Mouse (Mus musculus): Measurements from ENCODE around the gene Zmat3.
A peak's percentile ranks its signal among the peaks of the same experiment; 100 is the strongest.

Zmat3 gene

DNA sequence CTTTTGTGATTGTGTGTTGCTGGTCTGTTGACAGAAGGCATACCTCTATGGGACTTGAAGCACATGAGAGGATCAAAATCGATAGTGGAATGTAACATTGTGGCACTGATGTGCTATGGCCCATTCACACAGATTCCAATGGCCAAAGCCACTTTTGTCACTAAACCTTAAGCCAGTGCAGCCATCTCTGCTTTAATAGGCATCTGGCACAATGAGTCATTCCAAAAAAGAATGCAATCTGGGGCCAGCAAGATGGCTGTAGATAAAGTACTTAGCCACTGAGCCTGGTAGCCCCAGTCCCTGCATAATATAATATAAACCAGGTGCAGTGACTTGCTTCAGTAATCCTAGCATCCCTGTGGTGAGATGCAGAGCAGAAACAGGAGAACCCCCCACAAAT is 1.7 kb upstream of the Zmat3 start:
- no peak for DNase-seq

DNA sequence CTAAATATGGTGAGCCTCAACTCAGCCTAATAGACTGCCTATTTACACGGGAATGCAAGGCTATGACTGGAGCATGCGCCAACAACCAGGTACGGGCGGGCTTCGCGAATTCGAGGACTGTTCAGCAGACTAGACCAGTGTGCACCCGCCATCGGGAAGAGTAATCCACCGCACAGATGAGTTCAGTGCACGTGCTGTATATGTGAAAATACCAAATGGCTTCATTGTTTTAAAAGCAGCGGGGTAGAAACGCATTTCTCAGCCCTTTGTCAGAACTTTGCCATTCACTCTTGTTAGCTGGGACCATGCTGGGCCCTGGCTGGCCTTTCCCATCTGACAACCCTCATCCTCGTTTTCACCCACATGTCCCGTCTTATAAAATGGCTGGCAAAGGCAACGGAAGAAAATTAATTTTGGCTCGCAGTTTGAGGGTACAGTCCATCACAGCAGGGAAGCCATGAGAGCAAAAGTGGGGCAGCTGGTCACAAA is 476 bp upstream of the Zmat3 start:
- peak; percentile 52 to 53 for DNase-seq

DNA sequence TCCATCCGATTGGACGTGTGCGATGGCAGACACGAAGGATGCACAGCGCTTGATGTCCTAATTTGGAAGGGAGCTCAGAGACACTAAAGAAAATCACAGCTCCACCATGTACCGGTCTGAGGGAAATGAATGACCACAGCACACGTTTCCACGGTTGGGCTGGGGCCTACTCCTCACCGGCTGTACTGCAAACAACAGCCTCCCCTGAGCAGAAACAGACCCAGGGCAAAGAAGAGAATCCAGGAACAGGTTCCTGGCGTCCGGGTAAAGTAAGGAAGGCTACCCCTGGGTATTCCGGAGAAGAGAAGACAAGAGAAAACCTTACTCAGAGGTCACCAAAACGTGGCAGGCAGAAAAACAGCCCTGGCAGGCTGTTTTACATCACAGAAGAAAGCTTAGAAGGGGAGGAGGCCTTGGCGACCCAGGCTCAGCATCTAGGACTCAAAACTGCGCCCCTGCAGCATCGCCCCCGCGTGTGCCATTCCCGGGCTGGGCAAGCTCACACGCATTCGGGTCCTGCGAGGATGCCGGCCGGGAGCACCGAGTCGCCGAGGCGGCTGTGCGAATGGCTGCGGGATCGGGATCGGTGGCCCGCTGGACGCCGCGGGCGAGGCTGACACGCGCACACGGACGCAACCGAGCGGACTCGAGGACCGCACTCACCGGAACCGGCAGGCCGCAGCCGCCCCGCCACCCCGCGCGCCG is 821 bp downstream of the Zmat3 start:
- no peak for DNase-seq

DNA sequence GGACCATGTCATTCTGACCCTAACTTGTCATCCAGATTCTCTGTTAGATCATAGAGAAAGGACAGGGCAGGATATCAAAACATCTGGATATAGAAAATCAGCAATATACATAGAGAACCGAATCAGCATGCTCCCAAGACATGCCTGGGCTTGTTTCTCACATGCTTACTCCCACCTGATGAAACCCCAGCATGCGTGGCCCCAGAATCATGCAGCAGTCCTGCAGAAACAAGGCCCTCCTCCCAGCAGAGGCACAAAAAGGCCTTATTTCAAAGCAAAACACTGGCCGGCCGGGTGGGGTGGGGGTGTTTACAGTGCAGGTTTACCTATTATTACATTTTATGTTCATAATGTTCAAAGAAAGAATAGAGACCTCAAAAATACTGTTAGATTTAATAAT is 1.6 kb downstream of the Zmat3 start:
- DNase-seq: peak; percentile 13 to 18

DNA sequence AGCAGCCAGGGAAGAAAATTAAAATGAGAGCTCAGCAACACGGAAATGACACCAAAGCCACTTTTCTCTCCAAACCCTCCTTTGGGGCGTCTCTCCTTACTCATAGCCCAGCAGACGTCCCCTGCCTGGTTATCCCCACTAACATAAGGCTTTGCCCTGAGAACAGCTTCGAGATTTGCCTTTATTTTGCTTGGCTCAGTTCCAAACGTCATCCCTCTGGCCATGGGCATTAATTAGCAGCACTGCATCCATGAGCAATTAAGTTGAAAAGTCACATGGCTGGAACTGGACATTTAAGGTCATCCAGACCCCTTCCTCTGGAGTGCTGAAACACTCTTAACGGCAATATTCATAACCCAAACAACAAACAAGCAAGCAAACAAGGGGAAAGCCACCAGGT is 4.6 kb downstream of the Zmat3 start:
- peak in 1 of 2 experiments; percentile 18 for DNase-seq

DNA sequence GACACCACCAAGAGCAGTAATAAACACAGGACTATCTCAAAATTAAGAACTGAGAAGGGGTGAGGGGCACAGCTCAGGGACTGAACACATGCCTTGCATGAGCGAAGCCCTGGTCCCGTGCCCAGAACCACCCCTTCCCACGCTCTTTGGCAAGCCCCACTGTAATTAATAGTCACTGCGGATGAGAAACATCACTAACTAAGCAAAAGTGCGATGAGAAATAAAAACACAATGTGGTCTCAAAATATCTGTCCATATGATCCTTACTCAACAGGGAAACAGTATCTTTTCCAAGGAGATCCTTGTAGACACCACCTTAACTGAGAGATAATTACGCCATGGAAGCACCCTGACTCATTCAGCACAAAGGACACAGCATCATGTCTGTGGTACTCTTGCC is 17.9 kb downstream of the Zmat3 start:
- DNase-seq: peak; percentile 45 to 63

DNA sequence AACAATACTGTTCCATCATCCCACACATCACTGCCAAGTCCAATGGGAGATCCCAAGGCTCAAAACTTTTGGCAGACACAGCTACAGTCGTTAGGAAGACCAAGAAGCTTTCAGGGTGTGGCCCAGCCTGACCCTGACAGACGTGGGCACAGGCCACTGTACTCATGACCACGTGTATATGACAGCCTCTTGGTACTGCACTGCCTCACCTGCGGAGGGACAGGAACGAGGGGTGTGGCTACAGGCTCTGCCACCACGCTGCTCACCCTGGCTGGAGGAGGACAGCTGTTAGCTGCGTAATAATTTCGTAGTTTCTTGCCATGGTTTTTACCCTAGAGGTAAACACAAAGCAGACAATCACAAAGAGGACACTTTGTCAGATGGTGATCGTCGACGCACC is 20.6 kb downstream of the Zmat3 start:
- no peak for DNase-seq

DNA sequence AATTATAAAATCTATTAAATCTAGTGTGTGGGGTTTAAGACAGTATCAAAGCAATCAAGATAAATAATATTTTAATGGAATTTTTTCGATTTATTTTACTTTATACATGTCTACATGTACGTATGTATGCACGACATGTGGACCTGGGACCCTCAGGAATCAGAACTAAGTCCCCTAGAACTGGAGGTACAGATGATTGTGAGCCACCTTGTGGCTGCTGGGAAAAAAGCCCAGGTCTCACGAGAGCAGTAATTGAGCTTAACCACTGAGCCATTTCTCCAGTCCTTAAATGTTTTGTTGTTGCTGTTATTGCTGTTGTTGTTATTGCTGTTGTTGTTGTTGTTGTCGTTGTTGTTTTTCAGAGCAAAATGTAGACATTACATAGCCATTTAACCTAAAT is 21.0 kb downstream of the Zmat3 start:
- DNase-seq: no peak

DNA sequence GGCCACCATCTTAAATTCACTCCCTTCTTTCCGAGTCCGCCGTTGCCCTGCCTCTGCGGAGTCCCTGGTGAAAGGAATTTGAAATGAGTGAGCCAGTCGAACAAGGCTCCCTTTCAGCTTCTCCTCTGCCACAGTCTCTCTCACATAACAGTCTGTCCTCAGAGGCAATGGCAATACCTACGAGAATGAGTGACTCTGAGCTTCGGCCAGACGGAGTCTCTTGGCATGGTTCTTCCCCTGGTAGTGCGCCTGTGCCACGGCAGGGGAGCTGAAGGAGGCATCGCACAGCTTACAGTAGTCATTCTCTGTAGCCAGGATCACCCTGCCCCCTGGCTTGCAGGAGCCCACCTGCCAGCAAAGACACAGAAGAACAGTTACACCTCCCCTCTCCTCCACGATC is 22.4 kb downstream of the Zmat3 start:
- DNase-seq: peak; percentile 44 to 50

DNA sequence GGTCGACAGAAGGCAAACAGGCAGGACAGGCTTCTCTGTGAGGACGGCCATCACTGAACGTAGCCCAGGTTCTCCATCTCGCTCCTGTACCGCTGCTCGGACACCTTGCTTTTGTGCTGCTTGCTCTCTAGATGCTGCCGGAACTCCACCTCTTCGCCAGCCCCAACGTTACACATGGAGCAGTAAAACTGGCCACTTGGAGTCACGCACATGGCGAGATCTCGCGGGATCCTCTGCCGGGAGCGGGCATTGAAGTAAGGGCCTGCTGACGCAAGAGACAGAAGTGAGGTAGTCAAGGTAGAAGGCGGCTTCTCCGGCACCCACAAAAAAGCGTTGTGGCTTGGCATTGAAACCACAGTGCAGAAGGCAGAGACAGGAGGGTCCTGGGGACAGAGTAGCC is 24.4 kb downstream of the Zmat3 start:
- no peak for DNase-seq

DNA sequence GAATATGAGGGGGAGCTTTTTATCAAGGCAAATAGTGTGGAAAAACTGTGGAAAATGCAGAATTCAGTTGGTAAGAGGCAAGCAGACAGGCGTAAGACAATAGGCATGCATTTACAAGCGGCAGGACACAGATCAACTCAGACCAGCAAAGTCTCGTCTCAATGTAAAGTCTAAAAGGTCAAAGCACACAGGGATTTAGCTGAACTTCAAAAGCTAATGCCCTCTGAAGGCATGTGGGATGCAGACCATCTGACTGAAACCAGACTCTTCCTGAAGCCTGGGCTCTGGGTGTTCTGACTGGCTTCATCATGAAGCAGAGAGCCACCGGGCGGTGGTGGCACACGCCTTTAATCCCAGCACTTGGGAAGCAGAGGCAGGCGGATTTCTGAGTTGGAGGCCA is 27.6 kb downstream of the Zmat3 start:
- no peak for DNase-seq

DNA sequence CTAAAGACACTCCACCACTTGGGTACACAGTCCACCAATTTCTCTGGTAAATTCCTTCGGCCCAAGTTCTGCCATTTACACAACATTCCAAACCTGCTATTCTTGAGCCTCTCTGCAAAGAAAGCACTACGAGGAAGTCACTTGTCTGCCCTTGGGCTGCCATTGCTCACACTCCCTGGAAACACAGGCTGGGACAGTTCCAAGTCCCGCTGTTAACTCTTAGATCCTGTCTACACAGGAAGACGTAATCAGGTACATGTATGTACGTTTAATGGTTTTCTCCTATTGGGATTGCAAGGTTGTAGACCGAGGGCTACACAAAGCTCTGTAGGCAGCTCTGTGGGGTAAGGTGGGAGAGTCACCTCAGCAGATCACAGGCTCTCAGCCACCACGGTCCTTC is 28.0 kb downstream of the Zmat3 start:
- DNase-seq: no peak

DNA sequence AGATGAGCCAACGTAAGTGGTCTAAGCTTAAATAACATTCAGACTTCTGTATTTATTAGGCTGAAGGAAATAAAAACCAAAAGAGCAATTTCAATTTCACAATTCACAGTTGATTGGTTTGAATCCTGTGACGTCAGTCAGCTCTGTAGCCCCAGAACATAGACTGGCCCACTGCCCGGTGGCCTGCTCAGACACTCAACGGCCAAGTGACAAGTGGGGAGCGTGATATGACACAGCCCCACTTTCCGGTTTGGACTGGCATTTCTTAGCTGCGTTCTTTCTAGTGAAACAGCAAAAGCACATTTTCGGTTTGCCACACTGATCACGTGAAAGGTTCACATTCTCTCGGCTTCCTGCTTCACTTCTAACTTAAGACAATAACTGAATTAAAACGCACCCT is 30.9 kb downstream of the Zmat3 start:
- peak; percentile 39 to 52 for DNase-seq

DNA sequence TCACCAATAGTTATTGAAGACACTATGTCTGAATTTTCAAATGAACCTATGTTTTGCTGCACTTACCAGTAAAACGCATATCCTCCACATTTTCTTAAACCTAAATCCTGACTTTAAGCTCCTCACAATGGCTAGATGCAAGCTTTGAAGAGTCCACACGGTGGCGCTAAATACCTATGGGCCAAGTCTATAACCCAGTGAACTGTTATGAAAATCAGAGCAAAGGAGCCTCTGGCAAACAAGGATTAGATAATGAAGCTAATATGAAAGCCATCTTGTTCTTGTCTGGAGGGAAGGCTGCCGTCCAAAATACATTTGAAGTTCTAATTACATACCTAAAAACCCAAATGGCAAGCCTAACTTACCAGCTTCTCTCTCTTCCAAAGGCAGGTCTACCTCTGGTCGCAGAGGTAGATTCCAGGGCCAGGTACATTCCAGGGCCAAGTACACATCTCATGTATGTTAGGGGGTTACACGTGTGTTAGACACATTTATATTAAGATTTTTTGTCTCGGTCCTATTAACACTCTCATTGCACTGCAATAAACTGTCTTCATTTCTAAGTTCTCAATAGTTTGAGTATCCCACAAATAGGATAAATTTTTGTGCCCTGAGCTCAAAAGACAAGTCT is 32.2 kb downstream of the Zmat3 start:
- DNase-seq: peak; percentile 87 to 89

DNA sequence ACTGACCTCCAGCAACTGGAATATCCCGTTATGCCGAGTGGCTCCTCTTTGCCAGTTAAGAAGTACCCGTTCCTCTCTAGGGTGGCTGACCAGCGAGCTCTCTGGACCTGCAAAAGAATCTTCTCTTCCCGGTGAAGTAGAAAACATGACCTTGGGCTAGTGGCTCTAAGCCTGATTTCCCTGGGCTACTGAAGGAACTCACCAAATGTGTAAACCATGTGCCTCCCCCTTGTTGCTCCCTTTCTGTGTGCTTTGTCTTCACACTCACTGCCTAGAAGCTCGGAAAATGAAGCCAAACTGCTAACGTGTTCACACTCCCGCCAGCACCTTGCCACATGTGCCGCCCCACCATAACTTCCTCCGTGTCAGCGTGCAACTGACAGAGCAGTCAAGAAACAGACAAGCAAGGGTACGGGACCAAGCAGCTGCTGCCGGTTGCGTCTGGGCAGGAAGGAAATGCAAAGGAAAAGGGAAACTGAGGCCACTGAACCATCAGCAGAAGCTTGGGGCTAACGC is 47.9 kb downstream of the Zmat3 start:
- no peak for DNase-seq

DNA sequence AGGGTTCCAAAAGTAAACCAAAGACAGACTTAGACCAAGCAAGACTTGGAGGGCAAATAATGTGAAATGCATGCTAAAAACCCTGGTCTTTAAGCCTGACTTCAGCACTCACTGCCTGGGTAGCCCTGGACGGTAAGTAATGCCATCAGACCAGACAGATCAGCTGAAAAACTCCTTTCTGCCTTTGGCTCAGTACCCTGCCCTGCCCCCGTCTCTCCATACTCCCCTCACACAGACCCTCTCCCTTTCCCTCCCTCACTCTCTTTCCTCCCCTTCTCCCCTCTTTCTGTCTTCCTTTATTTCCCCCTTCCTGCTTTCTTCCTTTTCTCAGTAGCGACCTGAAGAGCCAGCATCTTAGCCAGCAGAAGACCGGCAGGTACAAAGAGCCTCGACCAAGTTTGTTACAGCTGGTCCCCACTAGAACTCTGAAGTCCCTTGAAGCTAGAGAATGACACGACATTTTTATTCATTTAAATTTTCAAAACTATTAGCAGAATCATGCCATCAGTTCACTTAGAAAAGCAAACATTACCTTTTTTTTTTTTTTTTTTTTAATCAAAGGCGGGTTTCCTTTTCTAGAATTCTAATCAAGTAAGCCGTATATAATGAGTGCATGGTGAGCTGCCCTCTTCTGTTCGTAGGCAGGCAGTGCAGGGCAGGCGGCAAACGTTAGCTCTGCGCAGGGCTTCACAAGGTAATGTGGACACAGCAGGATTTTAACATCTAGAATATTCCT is 48.5 kb downstream of the Zmat3 start:
- DNase-seq: peak; percentile 62 to 71

DNA sequence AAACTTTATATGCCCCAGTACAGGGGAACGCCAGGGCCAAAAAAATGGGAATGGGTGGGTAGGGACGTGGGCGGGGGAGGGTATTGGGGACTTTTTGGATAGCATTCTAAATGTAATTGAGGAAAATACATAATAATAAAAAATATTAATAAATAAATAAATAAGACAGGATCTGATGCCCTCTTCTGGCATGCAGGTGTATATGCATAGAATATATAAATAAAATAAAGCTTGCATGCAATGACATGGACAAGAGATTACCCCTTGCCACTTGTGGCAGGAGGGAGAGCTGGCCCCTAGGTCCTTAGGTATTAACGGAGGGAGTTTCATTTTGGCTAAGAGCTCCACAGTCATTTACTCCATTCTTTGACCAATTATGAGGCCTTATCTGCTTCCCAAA is 51.1 kb downstream of the Zmat3 start:
- DNase-seq: no peak

DNA sequence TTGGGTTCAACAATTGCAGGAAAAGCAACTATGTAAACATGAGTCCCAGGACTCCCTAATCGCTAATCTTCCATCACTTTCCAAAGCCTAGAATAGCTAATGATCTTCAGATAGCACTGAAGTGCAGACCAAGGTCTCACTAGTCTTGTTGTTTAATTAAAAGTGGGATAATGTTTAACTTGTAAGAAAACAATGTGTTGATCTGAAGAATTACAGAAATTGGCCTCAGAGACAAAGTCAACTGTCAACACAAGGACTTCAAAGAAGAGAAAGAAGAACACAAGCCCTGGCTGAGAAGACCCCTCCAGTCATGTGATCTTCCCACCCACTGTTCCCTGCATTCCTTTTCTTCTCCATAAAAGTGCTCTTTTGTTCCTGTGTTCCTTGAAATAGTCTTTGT is 61.6 kb downstream of the Zmat3 start:
- no peak for DNase-seq

DNA sequence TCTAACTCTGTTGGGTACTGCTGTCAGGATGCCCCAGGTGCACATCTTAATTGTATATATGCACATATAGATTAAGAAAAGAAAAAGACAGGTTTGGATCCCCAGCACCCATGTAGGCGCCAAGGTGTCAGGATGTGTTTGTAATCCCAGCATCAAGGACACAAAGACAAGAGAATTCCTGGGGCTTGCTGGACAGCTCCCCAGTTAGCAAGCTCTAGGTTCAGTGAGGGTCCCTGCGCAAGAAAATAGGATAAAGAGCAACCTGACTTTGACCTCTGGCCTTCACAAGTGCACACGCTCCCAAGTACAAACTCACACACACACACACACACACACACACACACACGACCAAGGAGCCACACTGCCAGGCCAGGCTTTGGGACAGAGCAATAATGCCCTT is 73.8 kb downstream of the Zmat3 start:
- no peak for DNase-seq
